Mouse (Mus musculus): ENCODE results near the gene Pi4kb.
A peak's percentile ranks its signal among the peaks of the same experiment; 100 is the strongest.

Gene Pi4kb

GRCm38 (mm10) chr3:95054481-95055260 lies 80.1 kb downstream of the Pi4kb start:
- peak in 1 of 2 experiments; percentile 30 for DNase-seq (ENCODE audit: low spot score in 2 of 2)

DNA sequence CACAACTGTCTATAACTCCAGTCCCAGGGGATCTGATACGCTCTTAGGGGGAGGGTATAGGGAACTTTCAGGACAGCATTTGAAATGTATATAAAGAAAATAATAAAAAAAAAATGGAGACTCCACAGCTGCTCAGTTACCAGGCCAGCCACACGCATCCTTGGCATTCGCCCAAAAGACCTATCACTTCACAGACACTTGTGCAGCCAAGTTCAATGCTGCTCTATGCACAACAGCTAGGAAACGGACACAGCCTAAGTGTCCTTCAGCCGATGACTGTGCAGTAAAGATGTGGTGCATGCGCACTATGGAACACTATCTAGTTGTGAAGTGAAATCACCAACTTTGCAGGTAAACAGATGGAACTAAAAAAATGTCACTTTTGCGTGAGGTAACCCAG lies 81.7 kb downstream of the Pi4kb start:
- DNase-seq (ENCODE audit: low spot score in 2 of 2) = no peak
